Mouse (Mus musculus) C2C12 (cell line): ENCODE measurements around the gene Jup. TPM values are rescaled to one million over a fixed set of nuclear protein-coding genes. Genes with fewer than 3 reads are reported as not detected.

Experiments
- H3K27me3 ChIP-seq: one replicate; pipeline ENCODE4 v1.6.1; 2011; ENCODE audit not compliant: control insufficient read depth, insufficient read depth, insufficient read length
- H3K36me3 ChIP-seq: one replicate; pipeline ENCODE4 v1.6.1; 2011; ENCODE audit not compliant: control insufficient read depth, insufficient read depth
- H3K4me3 ChIP-seq: one replicate; pipeline ENCODE4 v1.5.1; 2011; ENCODE audit warnings: mild to moderate bottlenecking, control low read depth; ENCODE audit not compliant: poor library complexity, insufficient read depth, severe bottlenecking
- H3K79me2 ChIP-seq: one replicate; pipeline ENCODE4 v1.6.1; 2011; ENCODE audit not compliant: control insufficient read depth, insufficient read depth
- H3K79me3 ChIP-seq: one replicate; pipeline ENCODE4 v1.6.1; 2011; ENCODE audit warnings: low read depth, control low read depth
- H3ac ChIP-seq: one replicate; pipeline ENCODE3; 2011; ENCODE audit warnings: low read depth; ENCODE audit not compliant: control insufficient read depth, insufficient read length
- CEBPB ChIP-seq: IDR thresholded peaks from one replicate; pipeline ENCODE4 v1.6.1; 2011; ENCODE audit warnings: low read depth, mild to moderate bottlenecking, control low read depth, moderate library complexity
- CTCF ChIP-seq: IDR thresholded peaks from one replicate; pipeline ENCODE4 v1.5.1; 2011; ENCODE audit not compliant: control insufficient read depth, insufficient read depth, insufficient read length
- FOSL1 ChIP-seq: IDR thresholded peaks from one replicate; pipeline ENCODE4 v1.8.0; 2011; ENCODE audit warnings: mild to moderate bottlenecking, low read length; ENCODE audit not compliant: poor library complexity, insufficient read depth, severe bottlenecking
- MAX ChIP-seq: IDR thresholded peaks from one replicate; pipeline ENCODE4 v1.6.1; 2011; ENCODE audit warnings: mild to moderate bottlenecking, control low read depth
- MYOD1 ChIP-seq: IDR thresholded peaks from one replicate; pipeline ENCODE4 v1.6.1; 2011; ENCODE audit warnings: low read depth; ENCODE audit not compliant: control insufficient read depth, insufficient read length
- MYOG ChIP-seq: IDR thresholded peaks from one replicate; pipeline ENCODE4 v1.6.1; 2011; ENCODE audit not compliant: control insufficient read depth, insufficient read length; ENCODE audit errors: extremely low read depth
- USF1 ChIP-seq: IDR thresholded peaks from one replicate; pipeline ENCODE4 v1.6.1; 2011; ENCODE audit warnings: low read depth, mild to moderate bottlenecking, control low read depth, moderate library complexity
- polyA plus RNA-seq: library from polyadenylated mRNA; unstranded; fragments of >200 nt; fragmentation: generic; extraction: Trizol; gene quantifications from one replicate; pipeline ENCODE4 v1.2.1, GENCODE M21; 2012; ENCODE audit warnings: missing spikeins

Jup gene
- polyA plus RNA-seq, 1 experiment, result 127 TPM

DNA sequence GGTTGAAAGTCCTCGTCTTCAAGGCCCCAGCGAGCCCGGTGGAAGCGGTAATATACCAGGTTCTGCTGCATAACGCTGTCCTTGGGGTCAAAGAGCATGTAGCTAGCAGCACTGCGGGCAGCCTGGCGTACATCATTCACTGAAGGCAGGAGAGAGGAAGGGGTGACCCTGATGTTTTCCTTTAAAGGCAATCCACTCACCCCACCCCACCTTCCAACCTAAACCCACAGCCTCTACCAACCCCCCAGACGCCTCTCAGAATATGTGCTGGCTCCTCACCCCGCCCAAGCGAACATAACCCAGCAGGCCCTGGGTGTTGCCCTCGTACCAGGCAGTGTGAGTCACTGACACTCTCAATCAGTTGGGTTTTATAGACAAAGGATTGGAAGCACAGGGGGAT, 14.2 kb upstream of the Jup start:
- H3K36me3 ChIP-seq, result peaks cover 55% of the 10 kb centered on the region
- TF ChIP-seq CTCF, result no peak
- no peak for TF ChIP-seq USF1
- no peak for TF ChIP-seq CEBPB
- no peak for TF ChIP-seq MYOD1
- no peak for TF ChIP-seq FOSL1
- TF ChIP-seq MYOG, result no peak
- no peak for TF ChIP-seq MAX
- peak overlapping the region; percentile 61 for H3ac ChIP-seq
- no peaks in the 10 kb centered on the region for H3K27me3 ChIP-seq
- H3K79me3 ChIP-seq, result peaks cover 35% of the 10 kb centered on the region
- peak overlapping the region; percentile 88 for H3K4me3 ChIP-seq
- peaks cover 61% of the 10 kb centered on the region for H3K79me2 ChIP-seq

DNA sequence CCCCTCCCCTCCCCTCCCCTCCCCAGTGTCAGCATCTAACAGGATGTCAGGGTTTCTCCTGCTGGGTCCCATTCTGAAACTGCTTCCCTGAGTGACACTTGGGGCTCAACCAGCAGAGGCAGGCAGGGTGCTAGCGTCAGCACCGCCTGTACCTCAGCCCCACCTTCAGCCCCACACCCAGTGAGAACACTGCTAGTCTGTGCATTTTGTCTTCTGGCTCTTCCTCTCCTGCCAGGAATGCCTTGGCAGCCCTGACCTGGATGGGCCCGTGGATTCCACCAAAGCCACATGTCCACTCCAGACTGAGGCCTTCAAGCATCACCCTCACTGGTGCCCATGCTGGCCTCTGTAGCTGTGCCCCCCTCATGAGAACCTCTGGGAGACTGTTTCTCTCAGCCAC, 12.1 kb upstream of the Jup start:
- no peak overlapping the region for H3K4me3 ChIP-seq
- peaks cover 49% of the 10 kb centered on the region for H3K79me2 ChIP-seq
- H3K27me3 ChIP-seq, result no peaks in the 10 kb centered on the region
- TF ChIP-seq MAX (no peak), MYOD1 (no peak), FOSL1 (no peak), USF1 (no peak), MYOG (no peak), CEBPB (no peak), CTCF (no peak)
- H3ac ChIP-seq, result no peak overlapping the region
- peaks cover 25% of the 10 kb centered on the region for H3K79me3 ChIP-seq
- H3K36me3 ChIP-seq, result peaks cover 55% of the 10 kb centered on the region

DNA sequence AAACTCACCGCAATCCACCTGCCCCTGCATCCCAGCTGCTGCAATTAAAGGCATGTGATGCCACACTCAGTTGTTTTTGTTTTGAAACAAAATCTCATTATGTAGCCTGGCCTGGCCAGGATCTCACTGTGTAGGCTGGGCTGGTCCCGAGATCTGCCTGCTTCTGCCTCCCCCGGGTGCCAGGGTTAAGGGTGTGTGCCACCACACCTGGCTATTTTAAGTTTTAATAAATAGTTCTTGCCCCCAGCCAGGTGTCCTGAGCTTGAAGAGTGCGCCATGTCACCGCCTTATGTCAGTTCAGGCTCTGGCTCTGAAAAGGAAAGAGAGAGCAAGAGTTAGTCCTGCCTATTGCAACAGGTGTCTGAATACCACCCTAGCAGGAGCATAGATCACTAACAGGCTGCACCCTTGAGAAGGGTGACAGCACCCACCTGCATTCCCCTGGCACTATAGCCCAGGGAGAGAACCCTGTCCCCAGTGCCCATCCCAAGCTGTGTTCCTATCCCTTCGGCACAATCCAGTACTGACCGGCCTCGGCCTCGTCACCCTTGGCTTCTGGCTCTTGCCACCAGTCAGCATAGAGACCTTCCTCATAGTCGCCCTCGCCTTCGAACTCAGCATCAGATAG, 11.4 kb upstream of the Jup start:
- TF ChIP-seq USF1 (no peak), MAX (no peak), CTCF (no peak), MYOG (no peak), MYOD1 (no peak), CEBPB (no peak), FOSL1 (no peak)
- Histone ChIP-seq H3K79me3 (peaks cover 25% of the 10 kb centered on the region), H3K4me3 (no peak overlapping the region)

DNA sequence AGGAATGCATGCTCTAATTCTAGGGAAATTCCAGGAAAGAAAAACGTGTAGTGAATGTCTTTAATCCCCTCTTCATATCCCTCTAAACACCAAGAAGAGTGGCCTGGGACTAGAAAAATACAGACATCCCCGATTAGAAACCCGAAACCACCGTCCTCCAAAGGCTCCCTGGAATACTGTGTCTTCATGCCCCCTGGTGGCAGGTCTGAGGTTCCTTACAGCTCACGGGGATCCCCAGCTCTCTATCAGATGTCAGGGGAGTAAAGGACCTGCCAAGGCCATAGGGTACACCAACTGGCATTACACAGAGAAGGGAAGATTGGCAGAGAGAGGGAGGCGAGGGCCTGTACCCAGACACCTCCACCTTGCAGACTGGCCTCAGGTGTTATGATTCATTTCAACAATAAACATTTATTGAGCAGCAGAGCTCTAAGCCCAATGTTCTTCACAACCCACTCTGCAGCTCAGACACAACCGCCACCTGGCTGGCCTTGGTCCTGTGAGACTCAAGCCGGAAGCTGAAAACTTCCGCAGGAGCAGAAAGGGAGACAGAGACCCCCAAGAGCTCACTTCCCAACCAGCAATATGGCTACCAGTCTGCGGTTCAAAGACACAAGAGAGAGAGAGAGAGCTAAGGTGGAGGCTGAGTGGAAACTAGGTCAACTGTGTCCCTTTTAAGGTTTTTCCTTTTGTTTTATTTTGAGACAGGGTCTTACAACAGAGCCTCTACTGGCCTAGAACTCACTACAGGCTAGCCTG, 10.7 kb upstream of the Jup start:
- Histone ChIP-seq H3K79me3 (peaks cover 18% of the 10 kb centered on the region), H3ac (no peak overlapping the region), H3K27me3 (no peaks in the 10 kb centered on the region), H3K79me2 (peaks cover 38% of the 10 kb centered on the region), H3K36me3 (peaks cover 55% of the 10 kb centered on the region), H3K4me3 (no peak overlapping the region)
- no peak for TF ChIP-seq FOSL1
- no peak for TF ChIP-seq USF1
- TF ChIP-seq MAX, result no peak
- TF ChIP-seq MYOD1, result no peak
- TF ChIP-seq CTCF, result peak; percentile 26
- TF ChIP-seq CEBPB, result no peak

More for the DNA sequence above, 11.4 kb upstream of the Jup start:
- Histone ChIP-seq H3K27me3 (no peaks in the 10 kb centered on the region), H3ac (no peak overlapping the region), H3K79me2 (peaks cover 45% of the 10 kb centered on the region), H3K36me3 (peaks cover 55% of the 10 kb centered on the region)

DNA sequence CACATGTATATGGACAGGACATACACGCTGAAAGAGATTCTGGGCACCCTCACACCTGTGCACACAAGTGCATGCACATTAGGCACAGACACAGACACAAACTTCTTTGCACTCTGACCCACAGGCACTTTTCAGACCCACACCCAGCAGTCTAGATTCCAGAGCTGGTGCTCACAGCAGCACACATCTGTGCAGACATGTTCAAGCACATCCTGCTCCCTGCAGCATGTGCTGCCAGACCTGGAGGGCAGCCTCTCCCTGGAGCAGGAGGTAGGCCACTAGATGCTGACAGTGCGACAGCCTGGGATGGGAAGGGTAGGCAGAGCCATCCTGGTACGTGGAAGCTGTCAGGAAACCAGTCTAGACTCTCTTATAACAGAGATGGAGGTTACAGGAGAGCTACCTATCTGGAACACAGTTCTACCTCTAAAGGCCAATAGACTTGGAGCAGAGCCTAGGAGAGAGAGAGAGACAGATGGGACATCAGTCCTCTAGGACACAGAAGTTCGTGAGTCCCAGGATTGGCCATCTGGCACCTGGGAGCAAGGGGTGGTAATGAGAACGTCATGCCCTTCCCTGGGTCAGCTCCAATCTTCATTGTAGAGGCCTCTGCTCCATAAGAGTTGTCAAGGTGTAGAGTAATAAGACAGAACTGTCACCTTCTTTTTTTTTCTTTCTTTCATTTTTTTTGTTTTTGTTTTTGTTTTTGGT, 9.6 kb upstream of the Jup start:
- H3K27me3 ChIP-seq, result no peaks in the 10 kb centered on the region
- no peak for TF ChIP-seq CEBPB
- no peak for TF ChIP-seq FOSL1
- TF ChIP-seq MYOD1, result no peak
- TF ChIP-seq CTCF, result no peak
- no peak for TF ChIP-seq USF1
- no peak for TF ChIP-seq MAX
- H3K79me2 ChIP-seq, result peaks cover 27% of the 10 kb centered on the region
- H3K36me3 ChIP-seq, result peaks cover 46% of the 10 kb centered on the region
- peaks cover 7% of the 10 kb centered on the region for H3K79me3 ChIP-seq
- H3K4me3 ChIP-seq, result no peak overlapping the region
- H3ac ChIP-seq, result no peak overlapping the region
